Mouse (Mus musculus): ENCODE measurements at regions not wholly inside any gene's neighbourhood (a gene's known extent, or its start where the extent isn't known, plus 50 kb on each side); places are given as distances from the start of the nearest gene placed in this dataset.
A peak's percentile ranks its signal among the peaks of the same experiment; 100 is the strongest.

- Histone ChIP-seq H3K9me3 (ENCODE audit: control insufficient read depth, low read length) (no peaks in the 10 kb centered on the region), H3K4me1 (replicated peaks; ENCODE audit: control insufficient read depth, insufficient read depth) (no peaks in the 10 kb centered on the region), H3K4me2 (replicated peaks; ENCODE audit: low read depth) (no peak overlapping the region), H3K27me3 (ENCODE audit: control insufficient read depth, insufficient read depth, low read length) (no peaks in the 10 kb centered on the region), H3K36me3 (ENCODE audit: control insufficient read depth, insufficient read depth, low read length) (no peaks in the 10 kb centered on the region), H3K27ac (replicated peaks) (no peak overlapping the region), H3K9ac (ENCODE audit: low read length) (no peak overlapping the region), H3K4me3 (ENCODE audit: low read depth, low read length) (no peak overlapping the region)
- DNase-seq (ENCODE audit: low spot score), result no peak
- WGBS, result 43% methylated on average over 5 of the region's 5 CpGs
- ATAC-seq (ENCODE audit: low FRiP score, low TSS enrichment), result peak; percentile 47; the same call in 1 of the 2 replicates
- TF ChIP-seq EP300 (optimal IDR thresholded peaks at IDR 0.05), result no peak
- no peak for TF ChIP-seq CTCF (IDR thresholded peaks at IDR 0.05; ENCODE audit: low read depth)
Measured at GRCm38 (mm10) chr7:72442001-72442400, 135.6 kb upstream of the Mctp2 start.

- no peaks in the 10 kb centered on the region for H3K36me3 ChIP-seq (ENCODE audit: control insufficient read depth, insufficient read depth, low read length)
- DNase-seq (ENCODE audit: low spot score) (no peak), ATAC-seq (ENCODE audit: low FRiP score, low TSS enrichment) (no peak)
- TF ChIP-seq EP300 (optimal IDR thresholded peaks at IDR 0.05) (no peak), CTCF (IDR thresholded peaks at IDR 0.05; ENCODE audit: low read depth) (no peak)
- no peaks in the 10 kb centered on the region for H3K4me1 ChIP-seq (replicated peaks; ENCODE audit: control insufficient read depth, insufficient read depth)
- no peak overlapping the region for H3K4me2 ChIP-seq (replicated peaks; ENCODE audit: low read depth)
- no peaks in the 10 kb centered on the region for H3K9me3 ChIP-seq (ENCODE audit: control insufficient read depth, low read length)
- no peaks in the 10 kb centered on the region for H3K27me3 ChIP-seq (ENCODE audit: control insufficient read depth, insufficient read depth, low read length)
- WGBS, result 93% methylated on average over 1 of the region's 1 CpGs
- H3K27ac ChIP-seq (replicated peaks), result no peak overlapping the region
- H3K4me3 ChIP-seq (ENCODE audit: low read depth, low read length), result no peak overlapping the region
- no peak overlapping the region for H3K9ac ChIP-seq (ENCODE audit: low read length)
Measured at GRCm38 (mm10) chr7:72444016-72444415, 137.6 kb upstream of the Mctp2 start.

GRCm38 (mm10) chr7:72444792-72445191 is 138.4 kb upstream of the Mctp2 start:
- ATAC-seq (ENCODE audit: low FRiP score, low TSS enrichment) (no peak), DNase-seq (ENCODE audit: low spot score) (no peak)
- H3K27ac ChIP-seq (replicated peaks), result no peak overlapping the region
- no peaks in the 10 kb centered on the region for H3K9me3 ChIP-seq (ENCODE audit: control insufficient read depth, low read length)
- no peak overlapping the region for H3K4me3 ChIP-seq (ENCODE audit: low read depth, low read length)
- H3K4me2 ChIP-seq (replicated peaks; ENCODE audit: low read depth), result no peak overlapping the region
- no peaks in the 10 kb centered on the region for H3K27me3 ChIP-seq (ENCODE audit: control insufficient read depth, insufficient read depth, low read length)
- no peak for TF ChIP-seq CTCF (IDR thresholded peaks at IDR 0.05; ENCODE audit: low read depth)
- TF ChIP-seq EP300 (optimal IDR thresholded peaks at IDR 0.05), result no peak
- no peak overlapping the region for H3K9ac ChIP-seq (ENCODE audit: low read length)
- H3K36me3 ChIP-seq (ENCODE audit: control insufficient read depth, insufficient read depth, low read length), result no peaks in the 10 kb centered on the region
- 48% methylated on average over 1 of the region's 1 CpGs for WGBS
- H3K4me1 ChIP-seq (replicated peaks; ENCODE audit: control insufficient read depth, insufficient read depth), result no peaks in the 10 kb centered on the region

- no peak for TF ChIP-seq EP300 (optimal IDR thresholded peaks at IDR 0.05)
- no peak for TF ChIP-seq CTCF (IDR thresholded peaks at IDR 0.05; ENCODE audit: low read depth)
- Histone ChIP-seq H3K36me3 (ENCODE audit: control insufficient read depth, insufficient read depth, low read length) (no peaks in the 10 kb centered on the region), H3K9ac (ENCODE audit: low read length) (no peak overlapping the region), H3K4me3 (ENCODE audit: low read depth, low read length) (no peak overlapping the region), H3K4me2 (replicated peaks; ENCODE audit: low read depth) (no peak overlapping the region), H3K4me1 (replicated peaks; ENCODE audit: control insufficient read depth, insufficient read depth) (no peaks in the 10 kb centered on the region), H3K27me3 (ENCODE audit: control insufficient read depth, insufficient read depth, low read length) (no peaks in the 10 kb centered on the region), H3K27ac (replicated peaks) (no peak overlapping the region), H3K9me3 (ENCODE audit: control insufficient read depth, low read length) (no peaks in the 10 kb centered on the region)
- no peak for ATAC-seq (ENCODE audit: low FRiP score, low TSS enrichment)
- 82% methylated on average over 1 of the region's 1 CpGs for WGBS
- no peak for DNase-seq (ENCODE audit: low spot score)
Measured at GRCm38 (mm10) chr7:72446911-72447310, 140.5 kb upstream of the Mctp2 start.

- Histone ChIP-seq H3K27me3 (ENCODE audit: control insufficient read depth, insufficient read depth, low read length) (no peaks in the 10 kb centered on the region), H3K4me2 (replicated peaks; ENCODE audit: low read depth) (no peak overlapping the region), H3K36me3 (ENCODE audit: control insufficient read depth, insufficient read depth, low read length) (no peaks in the 10 kb centered on the region), H3K4me1 (replicated peaks; ENCODE audit: control insufficient read depth, insufficient read depth) (no peaks in the 10 kb centered on the region), H3K4me3 (ENCODE audit: low read depth, low read length) (no peak overlapping the region), H3K27ac (replicated peaks) (no peak overlapping the region), H3K9ac (ENCODE audit: low read length) (no peak overlapping the region), H3K9me3 (ENCODE audit: control insufficient read depth, low read length) (no peaks in the 10 kb centered on the region)
- DNase-seq (ENCODE audit: low spot score), result no peak
- no peak for TF ChIP-seq EP300 (optimal IDR thresholded peaks at IDR 0.05)
- TF ChIP-seq CTCF (IDR thresholded peaks at IDR 0.05; ENCODE audit: low read depth), result no peak
- 55% methylated on average over 4 of the region's 4 CpGs for WGBS
- ATAC-seq (ENCODE audit: low FRiP score, low TSS enrichment), result no peak
Measured at GRCm38 (mm10) chr7:72462978-72463377, 156.6 kb upstream of the Mctp2 start.

GRCm38 (mm10) chr7:72464658-72465057 is 158.2 kb upstream of the Mctp2 start:
- WGBS, result 81% methylated on average over 1 of the region's 1 CpGs
- no peak for TF ChIP-seq EP300 (optimal IDR thresholded peaks at IDR 0.05)
- TF ChIP-seq CTCF (IDR thresholded peaks at IDR 0.05; ENCODE audit: low read depth), result no peak
- Histone ChIP-seq H3K9ac (ENCODE audit: low read length) (no peak overlapping the region), H3K9me3 (ENCODE audit: control insufficient read depth, low read length) (no peaks in the 10 kb centered on the region), H3K4me1 (replicated peaks; ENCODE audit: control insufficient read depth, insufficient read depth) (no peaks in the 10 kb centered on the region), H3K4me2 (replicated peaks; ENCODE audit: low read depth) (no peak overlapping the region), H3K27me3 (ENCODE audit: control insufficient read depth, insufficient read depth, low read length) (no peaks in the 10 kb centered on the region), H3K36me3 (ENCODE audit: control insufficient read depth, insufficient read depth, low read length) (no peaks in the 10 kb centered on the region), H3K27ac (replicated peaks) (no peak overlapping the region), H3K4me3 (ENCODE audit: low read depth, low read length) (no peak overlapping the region)
- ATAC-seq (ENCODE audit: low FRiP score, low TSS enrichment), result no peak
- no peak for DNase-seq (ENCODE audit: low spot score)
